Mouse (Mus musculus) cerebellum, postnatal 4 days (tissue): ENCODE data around the gene Usp46.

Experiments
- DNase-seq, 2 experiments: peaks; one replicate each; pipeline ENCODE4 v3.0.0; 2022; ENCODE audit warnings: low spot score in 2 of 2, mixed read lengths in 1 of 2

Usp46 gene

GRCm38 (mm10) chr5:74068714-74069321, 587 bp upstream of the Usp46 start:
- no peak for DNase-seq

GRCm38 (mm10) chr5:74067346-74067745, 885 bp downstream of the Usp46 start:
- DNase-seq, result no peak

- DNase-seq, result no peak
Observed at GRCm38 (mm10) chr5:74066416-74067115, 1.7 kb downstream of the Usp46 start.

GRCm38 (mm10) chr5:74065565-74066275, 2.5 kb downstream of the Usp46 start:
- no peak for DNase-seq

GRCm38 (mm10) chr5:74064844-74065243, 3.4 kb downstream of the Usp46 start:
- DNase-seq, result no peak

GRCm38 (mm10) chr5:74063226-74063747, 4.9 kb downstream of the Usp46 start:
- DNase-seq, result no peak

- DNase-seq, result no peak
Observed at GRCm38 (mm10) chr5:74062266-74062665, 6.0 kb downstream of the Usp46 start.

- DNase-seq, result peak in 1 of 2 experiments; percentile 56
Observed at GRCm38 (mm10) chr5:74061408-74062047, 6.7 kb downstream of the Usp46 start.

- DNase-seq, result no peak
Observed at GRCm38 (mm10) chr5:74052171-74052909, 15.9 kb downstream of the Usp46 start.

GRCm38 (mm10) chr5:74051394-74052170, 16.6 kb downstream of the Usp46 start:
- peak in 1 of 2 experiments; percentile 39 for DNase-seq

GRCm38 (mm10) chr5:74050903-74051302, 17.3 kb downstream of the Usp46 start:
- DNase-seq, result no peak

- DNase-seq, result no peak
Observed at GRCm38 (mm10) chr5:74048846-74049495, 19.3 kb downstream of the Usp46 start.

GRCm38 (mm10) chr5:74044591-74044990, 23.6 kb downstream of the Usp46 start:
- no peak for DNase-seq

GRCm38 (mm10) chr5:74042796-74043340, 25.4 kb downstream of the Usp46 start:
- no peak for DNase-seq

- no peak for DNase-seq
Observed at GRCm38 (mm10) chr5:74040541-74040940, 27.7 kb downstream of the Usp46 start.

GRCm38 (mm10) chr5:74035454-74035853, 32.8 kb downstream of the Usp46 start:
- DNase-seq, result no peak

GRCm38 (mm10) chr5:74034177-74034576, 34.1 kb downstream of the Usp46 start:
- DNase-seq, result no peak

- no peak for DNase-seq
Observed at GRCm38 (mm10) chr5:74029787-74030186, 38.4 kb downstream of the Usp46 start.

- no peak for DNase-seq
Observed at GRCm38 (mm10) chr5:74028691-74029479, 39.3 kb downstream of the Usp46 start.
